Mouse (Mus musculus): Measurements from ENCODE around the gene Dock6. TPM values are rescaled to one million over a fixed set of nuclear protein-coding genes. Genes with fewer than 3 reads are reported as not detected.
"Not testable (repeated sequence)": the region's sequence is repeated elsewhere in the genome, so short reads cannot be mapped to it uniquely, and the experiment has no call there.

The Dock6 gene
- polyA plus RNA-seq, 1 experiment from 2014 or later: 38.3 TPM

GRCm38 (mm10) chr9:21862181-21862580 lies 9.7 kb upstream of the Dock6 start:
- no peaks in the 10 kb centered on the region for H3K36me3 ChIP-seq
- 80% methylated on average over 1 of the region's 1 CpGs for WGBS
- H3K9me3 ChIP-seq (replicated peaks): no peaks in the 10 kb centered on the region; the same call in 1 of the 2 replicates

GRCm38 (mm10) chr9:21860349-21860748 lies 7.9 kb upstream of the Dock6 start:
- H3K27ac ChIP-seq; H3K4me3 ChIP-seq; H3K4me2 ChIP-seq; H3K36me3 ChIP-seq; H3K27me3 ChIP-seq; ATAC-seq (replicated peaks; ENCODE audit: insufficient number of reproducible peaks, insufficient read depth, low FRiP score, low read depth); H3K4me1 ChIP-seq (replicated peaks); H3K9me3 ChIP-seq (replicated peaks); H3K9ac ChIP-seq: not testable (repeated sequence)
- 67% methylated on average over 6 of the region's 6 CpGs for WGBS

More at GRCm38 (mm10) chr9:21862181-21862580, 9.7 kb upstream of the Dock6 start:
- no peak for ATAC-seq (replicated peaks; ENCODE audit: insufficient number of reproducible peaks, insufficient read depth, low FRiP score, low read depth)
- Histone ChIP-seq H3K4me2 (no peak overlapping the region), H3K27me3 (no peaks in the 10 kb centered on the region), H3K27ac (no peak overlapping the region), H3K9ac (no peak overlapping the region), H3K4me1 (replicated peaks) (peaks cover 8% of the 10 kb centered on the region; the same call in 1 of the 2 replicates), H3K4me3 (no peak overlapping the region)

- Histone ChIP-seq H3K9me3 (replicated peaks) (no peaks in the 10 kb centered on the region; the same call in 1 of the 2 replicates), H3K36me3 (no peaks in the 10 kb centered on the region), H3K9ac (no peak overlapping the region), H3K27ac (no peak overlapping the region), H3K4me2 (no peak overlapping the region), H3K4me3 (no peak overlapping the region), H3K27me3 (no peaks in the 10 kb centered on the region), H3K4me1 (replicated peaks) (peaks cover 5% of the 10 kb centered on the region; the same call in 1 of the 2 replicates)
- ATAC-seq (replicated peaks; ENCODE audit: insufficient number of reproducible peaks, insufficient read depth, low FRiP score, low read depth): no peak
- 79% methylated on average over 3 of the region's 3 CpGs for WGBS
These were observed 7.2 kb upstream of the Dock6 start for GRCm38 (mm10) chr9:21859606-21860005.

GRCm38 (mm10) chr9:21858084-21858483 lies 5.6 kb upstream of the Dock6 start:
- Histone ChIP-seq H3K9me3 (replicated peaks) (no peaks in the 10 kb centered on the region; the same call in 1 of the 2 replicates), H3K4me3 (no peak overlapping the region), H3K27ac (peak overlapping the region; percentile 78), H3K27me3 (no peaks in the 10 kb centered on the region), H3K9ac (no peak overlapping the region), H3K36me3 (no peaks in the 10 kb centered on the region), H3K4me1 (replicated peaks) (peaks cover 5% of the 10 kb centered on the region; the same call in 1 of the 2 replicates), H3K4me2 (no peak overlapping the region)
- peak; percentile 82 for ATAC-seq (replicated peaks; ENCODE audit: insufficient number of reproducible peaks, insufficient read depth, low FRiP score, low read depth)
- WGBS: 38% methylated on average over 6 of the region's 6 CpGs

- Histone ChIP-seq H3K9me3 (replicated peaks) (no peaks in the 10 kb centered on the region; the same call in 1 of the 2 replicates), H3K4me3 (no peak overlapping the region), H3K4me2 (no peak overlapping the region), H3K27me3 (no peaks in the 10 kb centered on the region), H3K27ac (peak overlapping the region; percentile 78), H3K4me1 (replicated peaks) (peaks cover 10% of the 10 kb centered on the region), H3K9ac (no peak overlapping the region), H3K36me3 (no peaks in the 10 kb centered on the region)
- ATAC-seq (replicated peaks; ENCODE audit: insufficient number of reproducible peaks, insufficient read depth, low FRiP score, low read depth): no peak
- 54% methylated on average over 2 of the region's 2 CpGs for WGBS
These were observed 5.1 kb upstream of the Dock6 start for GRCm38 (mm10) chr9:21857501-21857900.

GRCm38 (mm10) chr9:21854894-21855293 lies 2.5 kb upstream of the Dock6 start:
- Histone ChIP-seq H3K4me3 (no peak overlapping the region), H3K27ac (no peak overlapping the region), H3K27me3 (no peaks in the 10 kb centered on the region), H3K4me2 (no peak overlapping the region), H3K9me3 (replicated peaks) (no peaks in the 10 kb centered on the region), H3K4me1 (replicated peaks) (peaks cover 16% of the 10 kb centered on the region), H3K9ac (no peak overlapping the region), H3K36me3 (no peaks in the 10 kb centered on the region)
- ATAC-seq (replicated peaks; ENCODE audit: insufficient number of reproducible peaks, insufficient read depth, low FRiP score, low read depth): no peak
- WGBS: 75% methylated on average over 6 of the region's 6 CpGs

- no peaks in the 10 kb centered on the region for H3K9me3 ChIP-seq (replicated peaks)
- no peaks in the 10 kb centered on the region for H3K36me3 ChIP-seq
- no peaks in the 10 kb centered on the region for H3K27me3 ChIP-seq
- WGBS: 80% methylated on average over 5 of the region's 5 CpGs
- H3K4me1 ChIP-seq (replicated peaks): peaks cover 16% of the 10 kb centered on the region
- no peak for ATAC-seq (replicated peaks; ENCODE audit: insufficient number of reproducible peaks, insufficient read depth, low FRiP score, low read depth)
- H3K9ac ChIP-seq: no peak overlapping the region
- H3K4me3 ChIP-seq: no peak overlapping the region
- H3K27ac ChIP-seq: no peak overlapping the region
- no peak overlapping the region for H3K4me2 ChIP-seq
These were observed 1.5 kb upstream of the Dock6 start for GRCm38 (mm10) chr9:21853961-21854360.

GRCm38 (mm10) chr9:21851084-21851483 lies 1.4 kb downstream of the Dock6 start:
- no peak overlapping the region; the same call in 1 of the 2 replicates for H3K9ac ChIP-seq
- peak overlapping the region; percentile 76 for H3K4me2 ChIP-seq
- H3K4me3 ChIP-seq: peak overlapping the region; percentile 75
- H3K4me1 ChIP-seq (replicated peaks): peaks cover 33% of the 10 kb centered on the region
- no peaks in the 10 kb centered on the region for H3K27me3 ChIP-seq
- H3K36me3 ChIP-seq: no peaks in the 10 kb centered on the region
- WGBS: 74% methylated on average over 3 of the region's 3 CpGs
- no peak for ATAC-seq (replicated peaks; ENCODE audit: insufficient number of reproducible peaks, insufficient read depth, low FRiP score, low read depth)
- peak overlapping the region; percentile 74; the same call in 1 of the 2 replicates for H3K27ac ChIP-seq
- H3K9me3 ChIP-seq (replicated peaks): no peaks in the 10 kb centered on the region

GRCm38 (mm10) chr9:21849691-21850677 lies 2.5 kb downstream of the Dock6 start:
- no peak for ATAC-seq (replicated peaks; ENCODE audit: insufficient number of reproducible peaks, insufficient read depth, low FRiP score, low read depth)
- Histone ChIP-seq H3K4me3 (peak overlapping the region; percentile 75), H3K9ac (peak overlapping the region; percentile 13; the same call in 1 of the 2 replicates), H3K9me3 (replicated peaks) (no peaks in the 10 kb centered on the region), H3K27ac (peak overlapping the region; percentile 74), H3K4me2 (peak overlapping the region; percentile 76), H3K27me3 (no peaks in the 10 kb centered on the region), H3K36me3 (0 out of 2 replicates have a peak, but pooled peaks cover 3% of the 10 kb centered on the region), H3K4me1 (replicated peaks) (peaks cover 41% of the 10 kb centered on the region)
- WGBS: 67% methylated on average over 7 of the region's 7 CpGs

- Histone ChIP-seq H3K9me3 (replicated peaks) (no peaks in the 10 kb centered on the region), H3K9ac (peak overlapping the region; percentile 16; the same call in 1 of the 2 replicates), H3K27ac (peak overlapping the region; percentile 91), H3K4me2 (peak overlapping the region; percentile 63), H3K27me3 (no peaks in the 10 kb centered on the region), H3K4me3 (no peak overlapping the region; the same call in 1 of the 2 replicates), H3K36me3 (peaks cover 9% of the 10 kb centered on the region; the same call in 1 of the 2 replicates), H3K4me1 (replicated peaks) (peaks cover 44% of the 10 kb centered on the region)
- 48% methylated on average over 10 of the region's 10 CpGs for WGBS
- no peak for ATAC-seq (replicated peaks; ENCODE audit: insufficient number of reproducible peaks, insufficient read depth, low FRiP score, low read depth)
These were observed 4.5 kb downstream of the Dock6 start for GRCm38 (mm10) chr9:21847926-21848325.

- ATAC-seq (replicated peaks; ENCODE audit: insufficient number of reproducible peaks, insufficient read depth, low FRiP score, low read depth): peak; percentile 13; the same call in 1 of the 2 replicates
- Histone ChIP-seq H3K27me3 (no peaks in the 10 kb centered on the region), H3K4me2 (peak overlapping the region; percentile 63), H3K4me1 (replicated peaks) (peaks cover 44% of the 10 kb centered on the region), H3K4me3 (peak overlapping the region; percentile 40), H3K36me3 (peaks cover 9% of the 10 kb centered on the region; the same call in 1 of the 2 replicates), H3K9ac (0 out of 2 replicates have a peak overlapping the region, but pooled peaks have one; percentile 2), H3K27ac (peak overlapping the region; percentile 91), H3K9me3 (replicated peaks) (no peaks in the 10 kb centered on the region)
- 17% methylated on average over 3 of the region's 3 CpGs for WGBS
These were observed 5.0 kb downstream of the Dock6 start for GRCm38 (mm10) chr9:21847425-21847824.
